Mouse (Mus musculus) layer of hippocampus, adult 2 months (tissue): ENCODE measurements around the gene Armc10. TPM values are rescaled to one million over a fixed set of nuclear protein-coding genes. Genes with fewer than 3 reads are reported as not detected.
"Not testable (repeated sequence)": the region's sequence is repeated elsewhere in the genome, so short reads cannot be mapped to it uniquely, and the experiment has no call there.

Source experiments
- DNase-seq, 2 experiments: peaks; one replicate each; pipeline ENCODE4 v3.0.0; 2022; ENCODE audit warnings: low spot score in 2 of 2
- H3K27ac ChIP-seq: fragments of 200-600 bp; 2 replicates; pipeline ENCODE4 v1.8.1; 2022
- H3K4me3 ChIP-seq: fragments of 200-600 bp; 2 replicates; pipeline ENCODE4 v1.8.1; 2022; ENCODE audit warnings: mild to moderate bottlenecking
- CTCF ChIP-seq: fragments of 200-600 bp; conservative IDR thresholded peaks from 2 replicates; pipeline ENCODE4 v1.8.1; 2022; ENCODE audit warnings: antibody characterized with exemption, mild to moderate bottlenecking, moderate library complexity
- long read RNA-seq, 2 experiments: library from polyadenylated mRNA; stranded (forward); transcript quantifications; one replicate each; pipeline ENCODE4 v2.0.0; 2021; ENCODE audit warnings: borderline mapping rate in 2 of 2
- total RNA-seq, 2 experiments: library from RNA; stranded (reverse); gene quantifications; 2 replicates each; pipeline ENCODE4 v1.2.3; 2021

Armc10 gene
- total RNA-seq: 10 to 100 TPM; 20.6 to 23.3 TPM
- long read RNA-seq, experiment 1, transcript Armc10-201 (6 exons, 2,221 nt): major isoform, 13 of 17 reads
- long read RNA-seq, experiment 1, partial matches to known transcripts: 1 of 17 reads
- long read RNA-seq, experiment 1, other reads (novel, unspliced or antisense): 3 of 17 reads
- long read RNA-seq, experiment 2, transcript Armc10-201 (6 exons, 2,221 nt): major isoform, 25 of 27 reads
- long read RNA-seq, experiment 2, partial matches to known transcripts: 1 of 27 reads
- long read RNA-seq, experiment 2, other reads (novel, unspliced or antisense): 1 of 27 reads

DNA sequence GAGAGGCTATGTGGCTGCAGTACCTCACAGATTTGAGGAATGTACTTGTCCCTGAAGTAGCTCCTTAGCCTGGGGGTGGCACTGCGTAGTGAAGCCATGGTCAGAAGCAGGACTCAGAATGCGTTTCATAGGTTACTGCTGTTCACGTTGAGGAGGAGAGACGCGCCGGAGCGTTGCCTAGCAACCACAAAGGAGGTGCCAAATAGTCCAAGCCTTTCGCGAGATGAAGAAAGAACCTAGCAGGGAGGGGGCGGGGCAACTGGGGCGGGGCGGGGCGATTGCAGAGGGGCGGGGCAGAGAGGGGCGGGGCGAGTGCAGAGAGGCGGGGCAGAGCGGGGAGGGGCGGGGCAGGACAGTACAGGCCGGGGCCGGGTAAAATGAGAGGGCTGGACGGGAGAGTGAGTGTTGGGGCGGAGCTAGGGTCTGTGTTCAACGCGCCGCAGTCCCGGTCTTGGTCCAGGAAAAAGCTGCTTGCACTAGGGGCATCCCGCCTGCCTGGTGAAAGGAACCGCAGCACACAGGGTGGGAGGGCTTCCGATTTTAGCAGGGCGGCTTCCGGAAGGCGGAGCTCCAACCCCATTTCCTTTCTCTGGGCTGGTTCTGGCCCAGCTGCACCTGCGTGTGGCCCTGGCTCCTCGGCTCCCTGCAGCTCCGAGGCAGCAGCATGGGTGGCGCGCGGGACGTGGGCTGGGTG, at the start of gene Armc10, which contains the start of gene Fbxl13:
TSS of gene Armc10 (plus strand) at position 375 of the 694 bp plus-strand sequence.
TSS of gene Fbxl13 (minus strand) at position 196 of the 694 bp plus-strand sequence.
- peak within 1 kb of the TSS; percentile 91 for H3K27ac ChIP-seq
- TF ChIP-seq CTCF: peak; percentile 32
- peak within 1 kb of the TSS; percentile 88 for H3K4me3 ChIP-seq
- DNase-seq: peak; percentile 78 to 86

- not testable (repeated sequence) for DNase-seq, H3K27ac ChIP-seq, H3K4me3 ChIP-seq
These were observed 46.1 kb upstream of the Armc10 start for GRCm38 (mm10) chr5:21599536-21599935.

DNA sequence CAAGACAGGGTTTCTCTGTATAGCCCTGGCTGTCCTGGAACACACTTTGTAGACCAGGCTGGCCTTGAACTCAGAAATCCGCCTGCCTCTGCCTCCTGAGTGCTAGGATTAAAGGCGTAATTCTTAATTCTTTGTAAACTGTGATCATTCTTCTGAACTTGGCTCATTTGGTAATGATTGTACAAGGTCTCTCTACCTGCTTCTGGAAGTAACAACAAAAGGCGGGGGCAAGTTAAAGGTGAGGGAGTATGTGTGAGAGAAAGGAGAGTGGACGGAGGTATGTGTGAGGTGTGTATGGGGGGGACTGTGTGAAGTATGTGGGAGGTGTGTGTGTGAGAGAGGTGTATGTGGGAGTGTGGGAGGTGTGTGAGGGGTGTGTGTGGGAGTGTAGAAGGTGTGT, 45.7 kb upstream of the Armc10 start:
- H3K27ac ChIP-seq: no peak overlapping the region
- DNase-seq: no peak
- H3K4me3 ChIP-seq: no peak overlapping the region
- TF ChIP-seq CTCF: no peak

- Histone ChIP-seq H3K4me3 (no peak overlapping the region), H3K27ac (no peak overlapping the region)
- DNase-seq: no peak
- TF ChIP-seq CTCF: no peak
These were observed 39.7 kb upstream of the Armc10 start for GRCm38 (mm10) chr5:21605936-21606335.

- DNase-seq: peak; percentile 7 to 20
- no peak for TF ChIP-seq CTCF
- Histone ChIP-seq H3K4me3 (no peak overlapping the region), H3K27ac (peak overlapping the region; percentile 78)
These were observed 37.0 kb upstream of the Armc10 start for GRCm38 (mm10) chr5:21608311-21609304.

DNA sequence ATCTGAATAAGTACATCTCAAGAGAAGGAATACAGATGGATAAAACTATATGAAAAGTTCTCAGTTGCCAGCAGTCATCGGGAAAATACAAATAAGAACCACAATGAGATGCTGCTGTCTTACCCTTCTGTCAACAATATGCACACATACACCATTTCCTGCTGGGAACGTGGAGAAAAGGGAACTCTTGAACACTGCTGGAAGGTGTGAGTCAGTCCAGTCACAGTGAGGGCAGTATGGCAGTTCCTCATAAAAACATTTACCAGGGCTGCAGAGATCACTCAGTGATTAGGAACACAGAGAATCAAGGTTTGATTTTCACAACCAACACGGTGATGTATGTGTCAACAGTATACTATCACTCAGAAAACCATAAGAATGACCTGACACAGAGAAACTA, 34.6 kb upstream of the Armc10 start:
- H3K27ac ChIP-seq: no peak overlapping the region
- no peak for DNase-seq
- no peak overlapping the region for H3K4me3 ChIP-seq
- TF ChIP-seq CTCF: no peak

DNA sequence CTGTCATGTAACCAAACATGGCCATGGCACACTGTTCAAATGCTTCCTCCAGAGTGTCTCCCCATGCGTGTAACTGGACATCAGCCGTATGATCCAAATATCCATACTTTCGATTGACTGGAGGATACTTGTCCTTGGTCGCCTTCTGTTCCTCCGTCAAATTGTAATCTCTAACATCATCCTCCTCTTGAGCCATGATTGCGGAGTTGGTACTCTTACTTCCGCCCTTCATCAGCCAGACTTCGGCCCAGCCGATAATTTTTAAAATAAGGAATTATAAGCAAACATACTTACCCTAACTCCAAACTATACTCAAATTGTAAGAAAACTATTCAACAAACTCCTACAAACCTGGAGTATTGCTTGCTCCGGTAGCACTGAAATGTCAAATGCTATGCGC, 31.3 kb upstream of the Armc10 start:
- not testable (repeated sequence) for H3K4me3 ChIP-seq, DNase-seq, H3K27ac ChIP-seq

GRCm38 (mm10) chr5:21616450-21617009, 29.1 kb upstream of the Armc10 start:
- no peak for TF ChIP-seq CTCF
- H3K27ac ChIP-seq: no peak overlapping the region
- no peak overlapping the region for H3K4me3 ChIP-seq
- DNase-seq: no peak

- DNase-seq: no peak
- TF ChIP-seq CTCF: no peak
- Histone ChIP-seq H3K27ac (no peak overlapping the region), H3K4me3 (no peak overlapping the region)
These were observed 19.7 kb upstream of the Armc10 start for GRCm38 (mm10) chr5:21625916-21626315.

- Histone ChIP-seq H3K4me3 (no peak overlapping the region), H3K27ac (no peak overlapping the region)
- DNase-seq: peak in 1 of 2 experiments; percentile 65
- peak; percentile 94 for TF ChIP-seq CTCF
These were observed 4.7 kb upstream of the Armc10 start for GRCm38 (mm10) chr5:21640961-21641360.

DNA sequence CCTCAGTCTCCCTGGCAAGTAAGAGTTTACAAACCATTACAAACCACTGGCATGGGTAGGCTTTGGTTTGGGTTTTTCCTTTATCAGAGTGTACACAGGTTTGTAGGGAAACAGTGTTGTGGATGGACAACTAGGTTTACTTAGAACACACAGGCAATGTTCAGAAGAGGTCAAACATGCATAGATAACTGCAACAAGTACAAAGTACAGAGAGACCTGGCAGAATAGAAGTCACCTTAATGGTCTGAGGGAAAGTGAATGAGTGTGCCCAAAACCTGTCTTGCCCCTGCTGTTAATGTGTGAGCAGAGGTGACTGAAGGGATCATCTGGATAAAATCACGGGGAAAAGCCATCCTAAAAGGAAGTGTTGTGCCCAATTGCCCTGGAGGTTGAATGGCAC, 2.0 kb upstream of the Armc10 start:
- Histone ChIP-seq H3K4me3 (no peak overlapping the region), H3K27ac (no peak overlapping the region)
- no peak for TF ChIP-seq CTCF
- no peak for DNase-seq

DNA sequence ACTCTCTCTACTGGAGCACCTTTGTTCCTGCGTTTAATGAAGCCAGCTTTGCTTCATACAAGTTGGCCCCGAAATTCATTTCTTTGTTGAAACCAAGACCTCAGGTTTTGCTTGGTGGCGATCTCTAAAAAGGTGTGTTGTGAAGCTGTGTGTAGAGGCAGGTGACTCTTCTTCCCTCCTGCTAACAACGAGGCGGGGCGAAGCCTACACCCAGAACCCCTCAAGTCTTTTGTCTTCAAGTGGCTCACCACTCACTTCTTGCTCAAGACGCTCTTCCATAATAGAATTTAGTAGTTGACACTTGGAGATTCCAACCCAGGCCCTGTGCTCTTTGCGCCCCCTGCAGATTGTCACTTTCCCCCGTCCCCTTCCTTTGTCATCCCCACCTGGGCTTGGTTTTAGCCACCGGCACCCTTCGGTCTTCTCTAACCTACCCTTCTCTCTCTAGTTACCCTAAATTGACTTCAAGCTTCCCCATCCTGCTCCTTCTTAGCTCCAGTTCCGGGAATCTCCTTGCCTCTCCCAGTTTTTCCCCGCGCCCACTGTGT, 648 bp upstream of the Armc10 start:
- peak; percentile 51 for TF ChIP-seq CTCF
- Histone ChIP-seq H3K27ac (peak overlapping the region; percentile 65), H3K4me3 (peak overlapping the region; percentile 88)
- peak in 1 of 2 experiments; percentile 35 for DNase-seq
